Mouse (Mus musculus): ENCODE measurements around the gene Ccser1.

Gene Ccser1

GRCm38 (mm10) chr6:61721220-61721619 lies 541.1 kb downstream of the Ccser1 start:
- no peak for DNase-seq (ENCODE audit: low spot score)

- DNase-seq (ENCODE audit: low spot score): no peak
Observed at GRCm38 (mm10) chr6:61729065-61729464, 548.9 kb downstream of the Ccser1 start.

GRCm38 (mm10) chr6:61730088-61730880 lies 550.2 kb downstream of the Ccser1 start:
- no peak for DNase-seq (ENCODE audit: low spot score)

- DNase-seq (ENCODE audit: low spot score): no peak
Observed at GRCm38 (mm10) chr6:61746346-61746745, 566.2 kb downstream of the Ccser1 start.

GRCm38 (mm10) chr6:61762135-61762534 lies 582.0 kb downstream of the Ccser1 start:
- DNase-seq (ENCODE audit: low spot score): no peak

GRCm38 (mm10) chr6:61763379-61763778 lies 583.3 kb downstream of the Ccser1 start:
- no peak for DNase-seq (ENCODE audit: low spot score)

GRCm38 (mm10) chr6:61765801-61766200 lies 585.7 kb downstream of the Ccser1 start:
- no peak for DNase-seq (ENCODE audit: low spot score)

- no peak for DNase-seq (ENCODE audit: low spot score)
Observed at GRCm38 (mm10) chr6:61767151-61767550, 587.0 kb downstream of the Ccser1 start.

- no peak for DNase-seq (ENCODE audit: low spot score)
Observed at GRCm38 (mm10) chr6:61786706-61787105, 606.6 kb downstream of the Ccser1 start.

GRCm38 (mm10) chr6:61800889-61801288 lies 620.8 kb downstream of the Ccser1 start:
- no peak for DNase-seq (ENCODE audit: low spot score)

GRCm38 (mm10) chr6:61805481-61805880 lies 625.4 kb downstream of the Ccser1 start:
- DNase-seq (ENCODE audit: low spot score): no peak

- no peak for DNase-seq (ENCODE audit: low spot score)
Observed at GRCm38 (mm10) chr6:61817716-61818115, 637.6 kb downstream of the Ccser1 start.

- no peak for DNase-seq (ENCODE audit: low spot score)
Observed at GRCm38 (mm10) chr6:61876302-61876701, 696.2 kb downstream of the Ccser1 start.

- DNase-seq (ENCODE audit: low spot score): no peak
Observed at GRCm38 (mm10) chr6:61898238-61898637, 718.1 kb downstream of the Ccser1 start.

GRCm38 (mm10) chr6:61902715-61903114 lies 722.6 kb downstream of the Ccser1 start:
- DNase-seq (ENCODE audit: low spot score): peak; percentile 18

- no peak for DNase-seq (ENCODE audit: low spot score)
Observed at GRCm38 (mm10) chr6:61912896-61913295, 732.8 kb downstream of the Ccser1 start.

- no peak for DNase-seq (ENCODE audit: low spot score)
Observed at GRCm38 (mm10) chr6:61931622-61932021, 751.5 kb downstream of the Ccser1 start.

- no peak for DNase-seq (ENCODE audit: low spot score)
Observed at GRCm38 (mm10) chr6:61936656-61937055, 756.5 kb downstream of the Ccser1 start.

GRCm38 (mm10) chr6:61939236-61939635 lies 759.1 kb downstream of the Ccser1 start:
- no peak for DNase-seq (ENCODE audit: low spot score)

GRCm38 (mm10) chr6:61953703-61954102 lies 773.6 kb downstream of the Ccser1 start:
- no peak for DNase-seq (ENCODE audit: low spot score)

- DNase-seq (ENCODE audit: low spot score): no peak
Observed at GRCm38 (mm10) chr6:61976878-61977277, 796.8 kb downstream of the Ccser1 start.

- no peak for DNase-seq (ENCODE audit: low spot score)
Observed at GRCm38 (mm10) chr6:61978379-61978778, 798.3 kb downstream of the Ccser1 start.

GRCm38 (mm10) chr6:62014374-62014773 lies 834.2 kb downstream of the Ccser1 start:
- no peak for DNase-seq (ENCODE audit: low spot score)

GRCm38 (mm10) chr6:62044454-62044853 lies 864.3 kb downstream of the Ccser1 start:
- DNase-seq (ENCODE audit: low spot score): no peak

All from layer of hippocampus, adult 11-12 months (tissue).